Mouse (Mus musculus) layer of hippocampus, adult 18-20 months (tissue): ENCODE data around the gene Gm7075. TPM values are rescaled to one million over a fixed set of nuclear protein-coding genes. Genes with fewer than 3 reads are reported as not detected.
"Not testable (repeated sequence)": the region's sequence is repeated elsewhere in the genome, so short reads cannot be mapped to it uniquely, and the experiment has no call there.

Experiments used
- DNase-seq, 2 experiments: peaks; one replicate each; pipeline ENCODE4 v3.0.0; 2022; ENCODE audit warnings: low spot score in 2 of 2
- total RNA-seq, 2 experiments: library from RNA; stranded (reverse); gene quantifications; 2 replicates each; pipeline ENCODE4 v1.2.3; 2021

Gm7075 gene
- total RNA-seq, 2 experiments from 2014 or later, result not detected

GRCm38 (mm10) chr10:63422736-63422992, 1.1 kb upstream of the Gm7075 start:
- no peak for DNase-seq

GRCm38 (mm10) chr10:63417061-63417460, 4.5 kb downstream of the Gm7075 start:
- no peak for DNase-seq

DNA sequence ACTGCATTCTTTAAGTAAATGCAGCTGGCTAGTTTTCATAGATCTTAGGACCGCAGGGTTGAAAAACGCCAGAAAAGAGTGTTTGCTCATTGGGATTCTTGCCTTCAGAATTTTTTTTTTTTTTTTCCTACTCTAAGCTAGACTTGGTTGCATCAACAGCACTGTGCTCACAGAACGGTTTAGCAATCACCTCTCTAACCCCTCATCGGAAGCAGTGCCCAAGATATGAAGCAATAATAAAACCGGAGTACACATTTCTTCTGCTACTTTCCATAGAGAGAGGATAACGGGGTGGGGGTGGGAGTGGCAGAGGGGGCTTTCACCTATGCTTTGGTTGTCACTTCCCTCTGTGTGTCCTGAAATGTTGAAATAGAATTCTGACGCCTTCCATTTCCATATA, 5.7 kb downstream of the Gm7075 start:
- DNase-seq, result no peak

DNA sequence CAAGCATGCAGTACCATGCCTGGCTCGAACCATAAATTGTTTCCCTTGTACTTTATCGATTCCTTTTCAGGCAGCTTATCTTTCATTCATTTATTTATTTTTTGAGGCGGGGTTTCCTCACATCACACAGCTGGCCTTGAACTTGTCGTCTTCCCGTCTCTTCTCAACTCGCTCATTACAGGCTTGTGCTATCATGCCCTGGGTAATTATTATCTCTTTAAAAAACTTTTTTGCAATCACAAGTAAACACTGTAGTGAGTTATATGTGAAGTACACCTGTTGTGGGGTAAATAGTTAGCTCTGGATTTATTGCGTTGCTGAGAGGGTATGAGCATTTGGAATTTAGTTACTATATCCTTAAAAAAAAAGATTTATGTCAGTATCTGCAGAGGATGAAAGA, 6.3 kb downstream of the Gm7075 start:
- no peak for DNase-seq

DNA sequence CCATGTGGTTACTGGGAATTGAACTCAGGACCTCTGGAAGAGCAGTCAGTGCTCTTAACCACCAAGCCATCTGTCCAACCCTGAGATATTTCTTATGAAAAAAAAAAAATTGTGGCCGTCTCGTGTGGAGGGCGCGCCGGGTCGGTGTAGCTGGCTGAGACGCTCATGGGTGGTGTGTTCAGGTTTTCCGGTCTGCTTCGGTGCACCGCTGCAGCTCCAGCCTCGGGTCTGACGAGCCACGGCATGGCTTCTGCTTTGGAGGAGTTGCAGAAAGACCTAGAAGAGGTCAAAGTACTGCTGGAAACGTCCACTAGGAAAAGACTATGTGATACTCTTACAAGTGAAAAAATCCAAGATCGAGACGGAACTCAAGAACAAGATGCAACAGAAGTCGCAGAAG, 8.8 kb downstream of the Gm7075 start:
- DNase-seq, result no peak

DNA sequence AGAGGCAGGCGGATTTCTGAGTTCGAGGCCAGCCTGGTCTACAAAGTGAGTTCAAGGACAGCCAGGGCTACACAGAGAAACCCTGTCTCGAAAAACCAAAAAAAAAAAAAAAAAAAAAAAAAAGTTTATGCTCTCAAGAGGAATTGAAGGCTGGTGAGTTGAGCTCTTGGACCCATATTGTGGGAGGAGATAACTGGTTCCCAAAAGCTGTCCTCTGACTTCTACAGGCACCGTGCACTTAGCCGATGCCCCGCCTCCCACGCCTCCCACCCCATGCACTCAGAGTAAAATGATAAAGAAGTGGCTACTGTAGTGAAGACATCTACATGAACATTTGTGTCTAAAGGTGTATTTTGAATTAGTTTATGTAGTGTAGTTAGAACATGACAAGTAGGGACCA, 9.9 kb downstream of the Gm7075 start:
- not testable (repeated sequence) for DNase-seq

- peak in 1 of 2 experiments; percentile 13 for DNase-seq
Observed at GRCm38 (mm10) chr10:63410162-63410956, 11.2 kb downstream of the Gm7075 start.

DNA sequence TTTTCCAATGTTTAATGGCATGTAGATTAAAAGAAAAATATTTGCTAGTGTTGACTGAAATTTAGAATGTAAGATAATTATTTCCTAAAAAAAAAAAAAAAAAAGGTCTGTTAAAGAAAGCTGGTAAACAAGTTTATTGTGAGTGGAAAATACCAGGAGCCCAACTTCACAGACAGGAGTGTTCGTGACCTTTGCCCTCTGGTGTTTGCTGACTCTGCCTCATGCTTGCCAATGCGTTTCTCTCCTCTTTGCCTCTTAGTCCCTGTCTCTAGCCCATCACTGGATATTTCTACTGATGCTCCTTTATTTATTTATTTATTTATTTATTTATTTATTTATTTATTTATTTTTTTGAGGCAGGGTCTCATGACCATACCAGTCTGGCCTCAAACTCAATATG, 18.0 kb downstream of the Gm7075 start:
- DNase-seq, result no peak

DNA sequence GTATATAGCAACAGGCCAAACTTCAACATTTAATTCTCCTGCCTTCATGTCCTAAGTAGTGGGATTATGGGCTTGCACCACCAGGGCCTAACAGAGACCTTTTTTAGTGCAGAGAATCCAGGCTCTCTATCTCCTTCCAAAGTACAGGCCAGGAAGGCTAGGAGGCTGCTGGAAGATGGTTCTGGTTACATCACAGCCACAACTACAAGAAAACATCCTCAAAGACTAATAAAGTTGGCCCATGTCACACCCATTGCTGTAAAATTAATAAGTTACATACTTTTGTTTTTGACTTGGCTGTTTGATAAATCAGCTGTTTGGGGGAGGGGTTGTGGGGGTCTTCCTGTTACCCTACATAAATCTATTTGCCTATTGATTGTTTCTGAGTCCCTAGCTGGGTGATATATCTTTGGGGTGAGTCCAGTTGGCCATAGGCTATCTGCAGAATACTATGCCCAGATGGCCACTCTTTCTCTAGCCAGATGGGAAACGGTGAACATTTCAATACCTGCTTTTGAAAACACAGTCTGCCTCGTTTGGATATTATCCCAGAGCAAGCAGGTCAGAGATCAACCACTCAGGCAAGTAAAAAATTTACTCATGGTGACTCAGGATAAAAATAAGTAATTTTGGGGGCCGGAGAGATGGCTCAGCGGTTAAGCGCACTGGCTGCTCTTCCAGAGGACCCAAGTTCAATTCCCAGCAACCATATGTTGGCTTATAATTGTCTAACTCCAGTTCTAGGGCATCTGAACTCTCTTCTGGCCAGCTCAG, 18.7 kb downstream of the Gm7075 start:
- no peak for DNase-seq

- no peak for DNase-seq
Observed at GRCm38 (mm10) chr10:63396963-63397362, 24.6 kb downstream of the Gm7075 start.

- no peak for DNase-seq
Observed at GRCm38 (mm10) chr10:63388948-63389347, 32.6 kb downstream of the Gm7075 start.

DNA sequence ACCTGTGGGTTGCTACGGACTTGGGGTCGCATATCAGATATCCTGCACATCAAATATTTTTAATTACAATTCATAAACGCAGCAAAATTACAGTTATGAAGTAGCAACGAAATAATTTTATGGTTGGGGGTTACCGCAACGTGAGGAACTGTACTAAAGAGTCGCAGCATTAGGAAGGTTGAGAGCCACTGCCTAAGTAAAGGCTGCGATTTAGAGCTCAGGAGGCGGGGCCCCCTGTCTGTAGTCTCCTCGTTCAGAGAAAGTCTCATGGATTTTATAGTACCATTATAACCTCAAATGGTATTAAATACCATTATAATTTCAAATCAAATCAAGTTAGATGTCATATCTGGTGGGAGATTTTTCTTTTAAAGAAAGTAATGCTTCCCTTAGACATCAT, 34.6 kb downstream of the Gm7075 start:
- no peak for DNase-seq

DNA sequence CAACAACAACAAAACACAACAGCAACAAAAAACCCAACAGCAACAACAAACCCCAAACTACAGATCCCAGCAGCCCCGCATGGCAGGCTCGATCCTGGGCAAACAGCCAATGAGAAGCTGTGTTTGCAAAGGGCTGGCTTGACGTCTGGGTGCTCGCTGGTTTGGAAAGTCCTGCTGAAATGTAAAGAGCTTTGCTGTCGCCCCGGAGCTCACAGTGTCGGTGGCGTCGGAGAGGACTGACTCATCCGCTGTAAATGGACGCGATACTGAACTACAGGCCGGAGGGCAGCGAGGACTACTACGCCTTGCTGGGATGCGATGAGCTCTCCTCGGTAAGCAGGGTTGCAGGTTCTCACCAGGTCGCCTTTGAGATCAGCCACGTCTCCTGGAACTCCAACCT, 35.1 kb downstream of the Gm7075 start:
- DNase-seq, result peak; percentile 83 to 92

GRCm38 (mm10) chr10:63385897-63386296, 35.7 kb downstream of the Gm7075 start:
- not testable (repeated sequence) for DNase-seq

GRCm38 (mm10) chr10:63382372-63383279, 39.0 kb downstream of the Gm7075 start, which contains the start of gene Dnajc12:
Gene Dnajc12, plus strand, starts transcription at chr10:63382443.
- DNase-seq, result peak; percentile 82 to 90

GRCm38 (mm10) chr10:63381498-63382280, 39.9 kb downstream of the Gm7075 start, which contains the start of gene Sirt1:
Gene Sirt1, minus strand, starts transcription at chr10:63381704.
- DNase-seq, result peak in 1 of 2 experiments; percentile 17

DNA sequence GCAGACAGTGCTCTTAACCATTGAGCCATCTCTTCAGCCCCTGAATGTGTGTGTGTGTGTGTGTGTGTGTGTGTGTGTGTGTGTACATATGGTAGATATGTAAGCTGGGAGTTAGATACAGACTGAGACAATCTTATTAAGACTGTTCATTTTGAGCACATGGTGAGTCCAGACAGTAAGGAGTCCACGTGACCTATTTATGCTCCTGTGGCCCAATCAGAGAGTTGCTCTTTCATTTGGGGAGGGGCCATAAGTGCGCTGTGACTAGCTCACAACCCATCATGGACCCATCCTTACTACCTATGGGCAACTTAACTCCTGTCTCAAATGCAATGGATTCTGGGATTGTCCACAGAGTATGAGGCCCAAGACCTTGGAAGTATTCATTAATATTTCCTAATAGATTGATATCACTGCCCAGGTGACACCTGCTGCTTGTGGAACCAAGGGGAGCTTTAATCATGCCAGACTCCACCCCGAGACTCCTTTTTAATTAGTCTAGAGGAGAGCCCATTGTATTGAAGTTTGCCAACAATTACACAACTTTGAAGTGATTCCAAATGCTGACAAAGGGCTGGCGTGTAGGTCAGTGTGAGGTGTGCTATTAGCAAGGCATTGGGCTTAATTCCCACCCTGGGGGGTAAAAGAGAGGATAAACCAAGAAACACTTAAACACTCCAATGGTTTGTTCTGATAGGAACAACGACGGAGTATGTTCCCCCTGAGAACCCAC, 42.5 kb downstream of the Gm7075 start:
- DNase-seq, result no peak

DNA sequence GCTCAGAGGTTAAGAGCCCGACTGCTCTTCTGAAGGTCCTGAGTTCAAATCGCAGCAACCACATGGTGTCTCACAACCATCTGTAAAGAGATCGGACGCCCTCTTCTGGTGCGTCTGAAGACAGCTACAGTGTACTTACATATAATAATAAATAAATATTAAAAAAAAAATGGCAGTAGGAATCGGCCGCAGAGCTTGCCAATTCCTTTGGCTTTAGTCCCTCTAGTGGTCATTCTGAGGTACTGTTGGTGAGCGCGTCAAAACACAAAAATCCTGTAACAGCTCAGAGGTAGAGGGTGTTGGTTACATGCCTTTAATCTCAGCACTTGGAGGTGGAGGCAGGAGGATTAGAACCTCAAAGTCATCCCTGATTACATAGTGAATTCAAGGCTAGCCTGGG, 44.1 kb downstream of the Gm7075 start:
- DNase-seq, result peak; percentile 15 to 74

DNA sequence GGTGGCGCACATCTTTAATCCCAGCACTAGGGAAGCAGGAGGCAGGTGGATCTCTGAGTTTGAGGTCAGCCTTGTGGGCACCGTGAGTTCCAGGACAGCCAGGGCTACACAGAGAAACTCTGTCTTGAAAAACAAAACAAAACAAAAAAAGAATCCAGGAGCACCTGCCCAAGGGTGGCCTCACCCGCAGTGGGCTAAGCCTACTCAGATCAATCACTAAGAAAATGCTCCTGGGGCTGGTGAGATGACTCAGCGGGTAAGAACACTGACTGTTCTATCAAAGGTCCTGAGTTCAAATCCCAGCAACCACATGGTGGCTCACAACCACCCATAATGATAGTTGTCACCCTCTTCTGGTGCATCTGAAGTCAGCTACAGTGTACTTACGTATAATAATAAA, 45.3 kb downstream of the Gm7075 start:
- no peak for DNase-seq
